Comparison of ENCODE assay signal across 21 mouse cellular contexts in genomic region chr6:4956651-4957050, GRCm38 (mm10). TPM values are rescaled to one million over a fixed set of nuclear protein-coding genes. Genes with fewer than 3 reads are reported as not detected.
A peak's percentile ranks its signal among the peaks of the same experiment; 100 is the strongest.
DNase-seq lines count a peak whose midpoint lies in the region; ATAC-seq and TF ChIP-seq lines count a peak whose summit lies in the region.
"Had no signal": no experiment of that assay in that cellular context is flagged by ENCODE, and none has a peak within 500 bp of the region (broad histone marks: within the 10 kb centered on the region; RNA-seq: fewer than 3 reads in every experiment).

No protein-coding gene starts in this region.

- WGBS in intestine, embryonic 14.5 days, result 34% methylated on average over 6 of the region's 6 CpGs
- 58% methylated on average over 6 of the region's 6 CpGs for WGBS in intestine, postnatal 0 days
- 23% methylated on average over 6 of the region's 6 CpGs for WGBS in lung, embryonic 14.5 days
- 27% methylated on average over 6 of the region's 6 CpGs for WGBS in lung, postnatal 0 days
- 45% methylated on average over 6 of the region's 6 CpGs for WGBS in embryonic facial prominence, embryonic 13.5 days
- WGBS in stomach, embryonic 15.5 days, result 34% methylated on average over 6 of the region's 6 CpGs

- no peak overlapping the region for H3K4me3 ChIP-seq in intestine, embryonic 14.5 days (ENCODE audit: low read depth, low read length)
- H3K4me3 ChIP-seq in intestine, postnatal 0 days (ENCODE audit: low read depth, low read length), result no peak overlapping the region
- H3K4me3 ChIP-seq in lung, embryonic 14.5 days (ENCODE audit: low read depth, low read length), result no peak overlapping the region
- H3K4me3 ChIP-seq in lung, postnatal 0 days (ENCODE audit: low read depth, low read length), result no peak overlapping the region
- H3K4me3 ChIP-seq in embryonic facial prominence, embryonic 13.5 days, result no peak overlapping the region
- no peak overlapping the region for H3K4me3 ChIP-seq in stomach, embryonic 15.5 days (replicated peaks)
- H3K4me3 ChIP-seq: forebrain, embryonic 10.5 days; heart, embryonic 13.5 days; liver, embryonic 15.5 days; midbrain, embryonic 15.5 days; myocyte had no signal

- peaks cover 23% of the 10 kb centered on the region for H3K4me1 ChIP-seq in intestine, embryonic 14.5 days (replicated peaks; ENCODE audit: control insufficient read depth, insufficient read depth, low read length)
- H3K4me1 ChIP-seq in intestine, postnatal 0 days (replicated peaks; ENCODE audit: control insufficient read depth, insufficient read depth, low read length), result no peaks in the 10 kb centered on the region
- 0 out of 2 replicates have a peak, but pooled peaks cover 13% of the 10 kb centered on the region for H3K4me1 ChIP-seq in lung, embryonic 14.5 days (ENCODE audit: insufficient read depth)
- no peaks in the 10 kb centered on the region; the same call in 1 of the 2 replicates for H3K4me1 ChIP-seq in lung, postnatal 0 days (ENCODE audit: insufficient read depth, low read depth, low read length)
- H3K4me1 ChIP-seq in embryonic facial prominence, embryonic 13.5 days, result peaks cover 27% of the 10 kb centered on the region
- 0 out of 2 replicates have a peak, but pooled peaks cover 5% of the 10 kb centered on the region for H3K4me1 ChIP-seq in stomach, embryonic 15.5 days
- H3K4me1 ChIP-seq: midbrain, embryonic 15.5 days had no signal

- H3K27me3 ChIP-seq in intestine, embryonic 14.5 days (replicated peaks; ENCODE audit: control insufficient read depth, insufficient read depth, low read length), result no peaks in the 10 kb centered on the region
- no peaks in the 10 kb centered on the region for H3K27me3 ChIP-seq in intestine, postnatal 0 days (replicated peaks; ENCODE audit: control insufficient read depth, insufficient read depth, low read length)
- H3K27me3 ChIP-seq in lung, embryonic 14.5 days (ENCODE audit: insufficient read depth, low read length), result no peaks in the 10 kb centered on the region
- no peaks in the 10 kb centered on the region for H3K27me3 ChIP-seq in lung, postnatal 0 days (replicated peaks; ENCODE audit: insufficient read depth, low read length)
- H3K27me3 ChIP-seq in embryonic facial prominence, embryonic 13.5 days, result no peaks in the 10 kb centered on the region
- no peaks in the 10 kb centered on the region for H3K27me3 ChIP-seq in stomach, embryonic 15.5 days (replicated peaks)
- H3K27me3 ChIP-seq: heart, embryonic 13.5 days; liver, embryonic 15.5 days; midbrain, embryonic 15.5 days had no signal

- DNase-seq in intestine, embryonic 14.5 days (ENCODE audit: low spot score), result no peak
- peak; percentile 69 for DNase-seq in lung, embryonic 14.5 days
- DNase-seq in lung, postnatal 0 days (ENCODE audit: low spot score), result no peak
- DNase-seq in ovary, postnatal 36 days (ENCODE audit: low spot score), result no peak
- no peak for DNase-seq in lung, postnatal 14 days
- DNase-seq: B cell, adult 2 months; cerebellum, adult 9-10 months; heart, postnatal 36 days; kidney, postnatal 25 days; left cerebral cortex, postnatal 4 days; lung, postnatal 36 days; right cerebral cortex, postnatal 25 days; thymus, postnatal 14 days had no signal

- no peak for TF ChIP-seq EP300 in lung, postnatal 0 days (IDR thresholded peaks at IDR 0.05)

- H3K4me2 ChIP-seq in intestine, embryonic 14.5 days (ENCODE audit: low read length), result no peak overlapping the region; the same call in 1 of the 2 replicates
- no peak overlapping the region for H3K4me2 ChIP-seq in intestine, postnatal 0 days (replicated peaks; ENCODE audit: low read depth)
- H3K4me2 ChIP-seq in lung, embryonic 14.5 days, result no peak overlapping the region
- no peak overlapping the region for H3K4me2 ChIP-seq in lung, postnatal 0 days (replicated peaks; ENCODE audit: low read depth, low read length)
- H3K4me2 ChIP-seq in embryonic facial prominence, embryonic 13.5 days, result no peak overlapping the region
- no peak overlapping the region for H3K4me2 ChIP-seq in stomach, embryonic 15.5 days
- H3K4me2 ChIP-seq: heart, embryonic 13.5 days; liver, embryonic 15.5 days; midbrain, embryonic 15.5 days had no signal

- H3K27ac ChIP-seq in intestine, embryonic 14.5 days (ENCODE audit: low read depth), result peak overlapping the region; percentile 54; the same call in 1 of the 2 replicates
- no peak overlapping the region for H3K27ac ChIP-seq in intestine, postnatal 0 days (ENCODE audit: low read depth, low read length)
- no peak overlapping the region for H3K27ac ChIP-seq in lung, embryonic 14.5 days (ENCODE audit: low read depth)
- H3K27ac ChIP-seq in lung, postnatal 0 days (ENCODE audit: low read length), result no peak overlapping the region
- peak overlapping the region; percentile 60 for H3K27ac ChIP-seq in embryonic facial prominence, embryonic 13.5 days
- 0 out of 2 replicates have a peak overlapping the region, but pooled peaks have one; percentile 55 for H3K27ac ChIP-seq in stomach, embryonic 15.5 days
- H3K27ac ChIP-seq: forebrain, embryonic 10.5 days; heart, embryonic 13.5 days; liver, embryonic 15.5 days; midbrain, embryonic 15.5 days had no signal

- H3K36me3 ChIP-seq in intestine, embryonic 14.5 days (ENCODE audit: control insufficient read depth, insufficient read depth, low read length), result no peaks in the 10 kb centered on the region
- no peaks in the 10 kb centered on the region for H3K36me3 ChIP-seq in intestine, postnatal 0 days (ENCODE audit: control insufficient read depth, insufficient read depth)
- H3K36me3 ChIP-seq in lung, embryonic 14.5 days (ENCODE audit: insufficient read depth), result no peaks in the 10 kb centered on the region
- H3K36me3 ChIP-seq in lung, postnatal 0 days (ENCODE audit: insufficient read depth, low read length), result no peaks in the 10 kb centered on the region
- H3K36me3 ChIP-seq in embryonic facial prominence, embryonic 13.5 days, result no peaks in the 10 kb centered on the region
- H3K36me3 ChIP-seq in stomach, embryonic 15.5 days, result no peaks in the 10 kb centered on the region
- H3K36me3 ChIP-seq: forebrain, embryonic 10.5 days; heart, embryonic 13.5 days; liver, embryonic 15.5 days; midbrain, embryonic 15.5 days had no signal

- no peaks in the 10 kb centered on the region for H3K9me3 ChIP-seq in intestine, embryonic 14.5 days (ENCODE audit: control insufficient read depth, low read length)
- H3K9me3 ChIP-seq in intestine, postnatal 0 days (ENCODE audit: control insufficient read depth), result no peaks in the 10 kb centered on the region
- no peaks in the 10 kb centered on the region for H3K9me3 ChIP-seq in lung, embryonic 14.5 days (ENCODE audit: low read depth, low read length)
- no peaks in the 10 kb centered on the region for H3K9me3 ChIP-seq in lung, postnatal 0 days (ENCODE audit: low read length)
- H3K9me3 ChIP-seq in embryonic facial prominence, embryonic 13.5 days, result no peaks in the 10 kb centered on the region
- H3K9me3 ChIP-seq in stomach, embryonic 15.5 days, result no peaks in the 10 kb centered on the region
- H3K9me3 ChIP-seq: forebrain, embryonic 10.5 days; heart, embryonic 13.5 days; liver, embryonic 15.5 days; midbrain, embryonic 15.5 days had no signal

- TF ChIP-seq CTCF in intestine, postnatal 0 days (IDR thresholded peaks at IDR 0.05; ENCODE audit: low read depth), result no peak
- no peak for TF ChIP-seq CTCF in lung, embryonic 14.5 days (IDR thresholded peaks at IDR 0.05; ENCODE audit: low read depth)
- no peak for TF ChIP-seq CTCF in lung, postnatal 0 days (IDR thresholded peaks at IDR 0.05)

- ATAC-seq in intestine, embryonic 14.5 days (replicated peaks; ENCODE audit: low FRiP score, low TSS enrichment, low read depth), result no peak
- no peak for ATAC-seq in intestine, postnatal 0 days
- no peak for ATAC-seq in lung, embryonic 14.5 days (ENCODE audit: insufficient read depth)
- ATAC-seq in lung, postnatal 0 days, result no peak
- ATAC-seq in embryonic facial prominence, embryonic 13.5 days (ENCODE audit: insufficient number of reproducible peaks, insufficient read depth, low FRiP score, low TSS enrichment, low read depth), result no peak
- no peak for ATAC-seq in stomach, embryonic 15.5 days (ENCODE audit: insufficient read depth, low FRiP score, low read depth)
- ATAC-seq: midbrain, embryonic 15.5 days had no signal

- H3K9ac ChIP-seq in intestine, embryonic 14.5 days (ENCODE audit: low read length), result no peak overlapping the region
- no peak overlapping the region for H3K9ac ChIP-seq in intestine, postnatal 0 days (ENCODE audit: low read depth, low read length)
- no peak overlapping the region for H3K9ac ChIP-seq in lung, embryonic 14.5 days
- no peak overlapping the region for H3K9ac ChIP-seq in lung, postnatal 0 days (replicated peaks; ENCODE audit: low read depth)
- no peak overlapping the region for H3K9ac ChIP-seq in embryonic facial prominence, embryonic 13.5 days
- H3K9ac ChIP-seq in stomach, embryonic 15.5 days, result no peak overlapping the region
- H3K9ac ChIP-seq: heart, embryonic 13.5 days; liver, embryonic 15.5 days; midbrain, embryonic 15.5 days had no signal

RNA-seq across cellular contexts. Expression of gene Ppp1r9a, which starts 53.9 kb away (rescaled TPM):
- 22.7 and 23.7 TPM in 2 replicates for polyA plus RNA-seq in intestine, embryonic 14.5 days (2014; fragmentation: Nextera tagmentation; extraction: Ambion mirVana)
- 2.1 and 2.9 TPM in 2 replicates for polyA plus RNA-seq in intestine, postnatal 0 days (2015; fragmentation: Nextera tagmentation; extraction: Ambion mirVana)
- 22.5 and 25.2 TPM in 2 replicates for polyA plus RNA-seq in lung, embryonic 14.5 days (2014; fragmentation: Nextera tagmentation; extraction: Ambion mirVana)
- polyA plus RNA-seq in lung, postnatal 0 days (2015; fragmentation: Nextera tagmentation; extraction: Ambion mirVana), result 11.2 and 16.2 TPM in 2 replicates
- 19.0 and 19.7 TPM in 2 replicates for polyA plus RNA-seq in embryonic facial prominence, embryonic 13.5 days (2015; fragmentation: Nextera tagmentation; extraction: Ambion mirVana)
- 16.6 and 18.2 TPM in 2 replicates for polyA plus RNA-seq in stomach, embryonic 15.5 days (2015; fragmentation: Nextera tagmentation; extraction: Ambion mirVana)

Comparison
In these comparisons a context has a peak if more than half of its experiments do, and no peak if none do; other contexts are left out.
1. H3K27ac ChIP-seq: peak in intestine, embryonic 14.5 days (single experiment), embryonic facial prominence, embryonic 13.5 days (single experiment) and stomach, embryonic 15.5 days (single experiment); none in intestine, postnatal 0 days (single experiment), lung, embryonic 14.5 days (single experiment) and lung, postnatal 0 days (single experiment).